8 mouse cellular contexts compared by ENCODE assay signal in genomic region chr19:60310591-60310990, GRCm38 (mm10).
DNase-seq lines count a peak whose midpoint lies in the region; ATAC-seq and TF ChIP-seq lines count a peak whose summit lies in the region.

No protein-coding gene starts in this region.

- no peaks in the 10 kb centered on the region for H3K4me1 ChIP-seq in heart, embryonic 12.5 days (replicated peaks)
- H3K4me1 ChIP-seq in embryonic fibroblast, embryonic 13.5 days (ENCODE audit: control insufficient read depth, insufficient read depth, low read length): no peaks in the 10 kb centered on the region
- H3K4me1 ChIP-seq in midbrain, embryonic 14.5 days (ENCODE audit: control insufficient read depth, insufficient read depth, low read length): no peaks in the 10 kb centered on the region

- intact Hi-C loops in left cerebral cortex, adult 2 months (cut with DNase I): loop anchor here (1.0 to 5.0 kb wide), 3 partner anchors 163 to 892 kb away; no protein-coding TSS in a partner anchor

- peak; percentile 42; the same call in 1 of the 2 replicates for TF ChIP-seq CTCF in embryonic fibroblast, embryonic 13.5 days (IDR thresholded peaks at IDR 0.05; ENCODE audit: borderline replicate concordance, insufficient read depth, low read length)
- TF ChIP-seq CTCF in left cerebral cortex, adult 2 months (IDR thresholded peaks at IDR 0.05): peak; percentile 88

- TF ChIP-seq POLR2A in embryonic fibroblast, embryonic 13.5 days (IDR thresholded peaks at IDR 0.05; ENCODE audit: low read depth, low read length): no peak

- H3K9ac ChIP-seq in heart, embryonic 12.5 days: no peak overlapping the region
- H3K9ac ChIP-seq in midbrain, embryonic 14.5 days (replicated peaks; ENCODE audit: low read length): no peak overlapping the region

- no peak overlapping the region for H3K4me3 ChIP-seq in heart, embryonic 12.5 days
- no peak overlapping the region for H3K4me3 ChIP-seq in embryonic fibroblast, embryonic 13.5 days (ENCODE audit: insufficient read depth, low read length)
- no peak overlapping the region for H3K4me3 ChIP-seq in left cerebral cortex, adult 2 months
- no peak overlapping the region for H3K4me3 ChIP-seq in midbrain, embryonic 14.5 days (replicated peaks; ENCODE audit: low read depth, low read length)

- ATAC-seq in heart, embryonic 12.5 days (ENCODE audit: insufficient number of reproducible peaks, low FRiP score): no peak
- ATAC-seq in hematopoietic stem cell, adult 5-6 weeks (replicated peaks in 1 of 2; ENCODE audit: insufficient read depth in 1 of 2, low FRiP score in 2 of 2, low TSS enrichment in 1 of 2, low read depth in 1 of 2, poor library complexity in 2 of 2, severe bottlenecking in 2 of 2): peak; percentile 67 to 72
- peak; percentile 60; the same call in 1 of the 2 replicates for ATAC-seq in midbrain, embryonic 14.5 days (ENCODE audit: low FRiP score, low TSS enrichment)

- DNase-seq in heart, adult 18-20 months: peak; percentile 43 to 80
- peak; percentile 83 for DNase-seq in brain, adult 2 months (ENCODE audit: low read depth, low spot score)
- peak; percentile 75 to 84 for DNase-seq in left cerebral cortex, adult 2 months (ENCODE audit: extremely low spot score in 1 of 2, low spot score in 2 of 2)
- peak; percentile 94 for DNase-seq in midbrain, embryonic 14.5 days
- DNase-seq in spleen, postnatal 36 days (ENCODE audit: low spot score in 2 of 2): peak; percentile 45 to 52

- 21% methylated on average over 4 of the region's 4 CpGs for WGBS in heart, embryonic 12.5 days
- WGBS in midbrain, embryonic 14.5 days: 26% methylated on average over 4 of the region's 4 CpGs

- H3K36me3 ChIP-seq in heart, embryonic 12.5 days: no peaks in the 10 kb centered on the region
- H3K36me3 ChIP-seq in midbrain, embryonic 14.5 days (ENCODE audit: control insufficient read depth, insufficient read depth, low read length): no peaks in the 10 kb centered on the region

- H3K9me3 ChIP-seq in heart, embryonic 12.5 days (replicated peaks): no peaks in the 10 kb centered on the region
- H3K9me3 ChIP-seq in midbrain, embryonic 14.5 days (ENCODE audit: control insufficient read depth, low read length): no peaks in the 10 kb centered on the region

- no peaks in the 10 kb centered on the region for H3K27me3 ChIP-seq in heart, embryonic 12.5 days (replicated peaks)
- H3K27me3 ChIP-seq in midbrain, embryonic 14.5 days (ENCODE audit: control insufficient read depth, insufficient read depth, low read length): no peaks in the 10 kb centered on the region

- no peak overlapping the region for H3K4me2 ChIP-seq in heart, embryonic 12.5 days
- H3K4me2 ChIP-seq in midbrain, embryonic 14.5 days (ENCODE audit: low read length): no peak overlapping the region

- H3K27ac ChIP-seq in heart, embryonic 12.5 days (ENCODE audit: poor library complexity, severe bottlenecking): no peak overlapping the region
- H3K27ac ChIP-seq in embryonic fibroblast, embryonic 13.5 days (ENCODE audit: insufficient read depth, low read length): no peak overlapping the region
- H3K27ac ChIP-seq in left cerebral cortex, adult 2 months: no peak overlapping the region
- H3K27ac ChIP-seq in midbrain, embryonic 14.5 days (replicated peaks; ENCODE audit: low read depth, low read length): no peak overlapping the region
